8 mouse cellular contexts compared by ENCODE assay signal in the genomic region with DNA sequence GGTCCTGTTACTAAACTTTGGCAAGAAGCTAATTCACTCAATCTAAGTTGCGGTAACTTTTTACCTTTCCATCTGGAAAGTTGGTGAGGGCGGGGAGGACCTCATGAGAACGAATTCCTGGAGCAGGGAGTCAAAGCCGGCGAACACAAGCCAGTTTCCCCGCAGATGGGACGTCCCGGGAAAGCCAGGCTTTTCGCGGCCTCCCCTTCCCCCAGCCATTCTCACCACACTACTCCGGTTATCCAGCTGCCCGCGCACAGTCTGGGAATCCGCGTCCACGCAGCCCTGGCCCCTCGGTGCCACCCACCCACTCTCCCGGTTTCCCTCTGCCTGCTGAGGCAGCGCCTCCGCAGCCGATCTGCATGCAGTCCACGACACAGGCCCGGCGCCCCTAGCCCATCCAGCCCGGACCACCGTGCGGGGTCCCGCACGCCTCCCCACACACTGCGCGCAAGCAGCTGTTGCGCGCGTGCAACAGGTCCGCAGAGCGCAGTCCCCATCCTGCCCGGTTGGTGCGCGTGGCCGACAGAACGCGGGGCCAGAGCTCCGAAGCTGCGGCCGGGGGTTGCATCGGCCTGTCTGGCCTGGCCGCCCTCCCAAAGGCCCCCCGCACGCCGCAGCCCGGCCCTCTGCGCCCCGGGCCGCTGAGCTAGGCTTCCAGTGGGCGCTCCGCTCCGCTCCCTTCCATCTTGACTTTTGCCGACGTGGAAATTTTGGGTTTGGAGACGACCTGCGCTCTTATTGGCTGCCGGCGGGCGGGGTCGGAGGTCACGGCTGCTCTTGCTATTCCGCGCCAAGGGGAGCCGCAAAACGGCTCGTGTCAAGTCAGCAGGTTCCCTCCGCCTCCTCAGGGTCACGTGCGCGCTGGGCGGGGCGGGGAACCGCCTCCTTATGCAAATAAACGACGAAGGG.
DNase-seq lines count a peak whose midpoint lies in the region; ATAC-seq and TF ChIP-seq lines count a peak whose summit lies in the region.

No protein-coding gene starts in this region.

- H3K27me3 ChIP-seq in forebrain, embryonic 10.5 days (ENCODE audit: poor library complexity, severe bottlenecking): peaks cover 27% of the 10 kb centered on the region
- no peaks in the 10 kb centered on the region for H3K27me3 ChIP-seq in heart, embryonic 15.5 days
- no peaks in the 10 kb centered on the region; the same call in 1 of the 2 replicates for H3K27me3 ChIP-seq in liver, embryonic 14.5 days (ENCODE audit: control insufficient read depth, insufficient read depth, low read length)
- H3K27me3 ChIP-seq in neural tube, embryonic 12.5 days (replicated peaks): peaks cover 8% of the 10 kb centered on the region

- H3K27ac ChIP-seq in forebrain, embryonic 10.5 days: peak overlapping the region; percentile 88
- peak overlapping the region; percentile 85 for H3K27ac ChIP-seq in heart, embryonic 15.5 days
- peak overlapping the region; percentile 20; the same call in 1 of the 2 replicates for H3K27ac ChIP-seq in liver, embryonic 14.5 days
- no peak overlapping the region for H3K27ac ChIP-seq in neural tube, embryonic 12.5 days

- no peak for TF ChIP-seq EP300 in liver, embryonic 14.5 days (IDR thresholded peaks at IDR 0.05; ENCODE audit: low read depth)

- peaks cover 19% of the 10 kb centered on the region for H3K4me1 ChIP-seq in forebrain, embryonic 10.5 days
- H3K4me1 ChIP-seq in heart, embryonic 15.5 days (replicated peaks): peaks cover 10% of the 10 kb centered on the region; the same call in 1 of the 2 replicates
- H3K4me1 ChIP-seq in liver, embryonic 14.5 days (replicated peaks; ENCODE audit: control insufficient read depth in 2 of 2, insufficient read depth in 2 of 2, low read length in 1 of 2): 0 out of 4 replicates have a peak, but pooled peaks cover 0 to 3% of the 10 kb centered on the region in 2 experiments
- peaks cover 10% of the 10 kb centered on the region for H3K4me1 ChIP-seq in neural tube, embryonic 12.5 days

- H3K4me2 ChIP-seq in heart, embryonic 15.5 days: peak overlapping the region; percentile 97
- peak overlapping the region; percentile 78 for H3K4me2 ChIP-seq in liver, embryonic 14.5 days (ENCODE audit: low read depth)
- peak overlapping the region; percentile 87 for H3K4me2 ChIP-seq in neural tube, embryonic 12.5 days (replicated peaks)

- TF ChIP-seq CTCF in liver, embryonic 14.5 days (IDR thresholded peaks at IDR 0.05; ENCODE audit: low read depth): no peak

- no peaks in the 10 kb centered on the region for H3K9me3 ChIP-seq in forebrain, embryonic 10.5 days
- H3K9me3 ChIP-seq in heart, embryonic 15.5 days (replicated peaks): no peaks in the 10 kb centered on the region
- H3K9me3 ChIP-seq in liver, embryonic 14.5 days (ENCODE audit: control insufficient read depth, low read length): no peaks in the 10 kb centered on the region
- no peaks in the 10 kb centered on the region for H3K9me3 ChIP-seq in neural tube, embryonic 12.5 days

- no peaks in the 10 kb centered on the region for H3K36me3 ChIP-seq in forebrain, embryonic 10.5 days (replicated peaks)
- no peaks in the 10 kb centered on the region for H3K36me3 ChIP-seq in heart, embryonic 15.5 days
- no peaks in the 10 kb centered on the region for H3K36me3 ChIP-seq in liver, embryonic 14.5 days (replicated peaks; ENCODE audit: control insufficient read depth, insufficient read depth, low read depth)
- no peaks in the 10 kb centered on the region for H3K36me3 ChIP-seq in neural tube, embryonic 12.5 days

- H3K4me3 ChIP-seq in forebrain, embryonic 10.5 days: peak overlapping the region; percentile 83
- H3K4me3 ChIP-seq in heart, embryonic 15.5 days: peak overlapping the region; percentile 92
- peak overlapping the region; percentile 74 to 77 for H3K4me3 ChIP-seq in liver, embryonic 14.5 days (ENCODE audit: insufficient read depth in 1 of 2, low read depth in 2 of 2, low read length in 2 of 2)
- H3K4me3 ChIP-seq in neural tube, embryonic 12.5 days: peak overlapping the region; percentile 50

- ATAC-seq in heart, embryonic 15.5 days (replicated peaks; ENCODE audit: insufficient number of reproducible peaks, insufficient read depth, low FRiP score, low read depth): peak; percentile 89
- peak; percentile 91 for ATAC-seq in liver, embryonic 14.5 days (ENCODE audit: insufficient read depth)
- ATAC-seq in neural tube, embryonic 12.5 days (ENCODE audit: low FRiP score, low read depth): peak; percentile 87

- peak overlapping the region; percentile 88 for H3K9ac ChIP-seq in heart, embryonic 15.5 days
- peak overlapping the region; percentile 70 for H3K9ac ChIP-seq in liver, embryonic 14.5 days (replicated peaks)
- H3K9ac ChIP-seq in neural tube, embryonic 12.5 days: peak overlapping the region; percentile 52

- DNase-seq in CD4-positive helper T cell, adult 2 months (ENCODE audit: low read depth, low spot score): peak; percentile 92
- peak; percentile 94 to 95 for DNase-seq in adrenal gland, postnatal 36 days
- DNase-seq in forebrain, embryonic 10.5 days (ENCODE audit: extremely low spot score, low spot score): peak; percentile 95
- peak; percentile 91 for DNase-seq in kidney, postnatal 14 days
- peak; percentile 79 to 85 (median 80) for DNase-seq in liver, embryonic 14.5 days (ENCODE audit: low read depth in 3 of 3, low spot score in 3 of 3)
- peak; percentile 19 for DNase-seq in telencephalon, adult 2 months (ENCODE audit: low read depth, low spot score)

- WGBS in forebrain, embryonic 10.5 days: 0% methylated on average over 80 of the region's 80 CpGs
- under 1% methylated on average over 80 of the region's 80 CpGs for WGBS in heart, embryonic 15.5 days
- WGBS in liver, embryonic 14.5 days (ENCODE audit: insufficient replicate concordance): under 1% methylated on average over 80 of the region's 80 CpGs
- under 1% methylated on average over 80 of the region's 80 CpGs for WGBS in neural tube, embryonic 12.5 days

Comparison
In these comparisons a context has a peak if more than half of its experiments do, and no peak if none do; other contexts are left out.
1. DNase-seq: peak in every context shown above with its lines; median percentile 95 in forebrain, embryonic 10.5 days; 94 in adrenal gland, postnatal 36 days; 92 in CD4-positive helper T cell, adult 2 months; 91 in kidney, postnatal 14 days; 80 in liver, embryonic 14.5 days; 19 in telencephalon, adult 2 months.